Mouse (Mus musculus) forebrain, postnatal 0 days (tissue): ENCODE data around the gene Kptn. TPM values are rescaled to one million over a fixed set of nuclear protein-coding genes. Genes with fewer than 3 reads are reported as not detected.

Source experiments
- ATAC-seq: fragments of 200-750 bp; cut with Nextera tagmentation; 2 replicates; pipeline ENCODE4 v1.8.0; 2017; ENCODE audit warnings: mild to moderate bottlenecking, moderate library complexity
- DNase-seq: peaks from one replicate; pipeline ENCODE4 v3.0.0-alpha.2; 2015
- H3K27ac ChIP-seq: fragments of 300-500 bp; sonication (generic); 2 replicates; pipeline ENCODE4 v1.5.1; 2014; ENCODE audit warnings: low read depth, mild to moderate bottlenecking, antibody characterized with exemption, low read length, moderate library complexity, mixed read lengths
- H3K27me3 ChIP-seq: fragments of 300-500 bp; sonication (generic); 2 replicates; pipeline ENCODE4 v1.6.1; 2014; ENCODE audit warnings: mild to moderate bottlenecking, low read length, mixed read lengths; ENCODE audit not compliant: insufficient read depth
- H3K36me3 ChIP-seq: fragments of 300-500 bp; sonication (generic); 2 replicates; pipeline ENCODE4 v1.6.1; 2014; ENCODE audit warnings: mild to moderate bottlenecking, moderate library complexity; ENCODE audit not compliant: insufficient read depth
- H3K4me1 ChIP-seq: fragments of 300-500 bp; sonication (generic); 2 replicates; pipeline ENCODE4 v1.6.1; 2014; ENCODE audit warnings: antibody characterized with exemption; ENCODE audit not compliant: insufficient read depth
- H3K4me2 ChIP-seq: fragments of 300-500 bp; sonication (generic); 2 replicates; pipeline ENCODE4 v1.6.1; 2014; ENCODE audit warnings: low read depth, mild to moderate bottlenecking, moderate library complexity
- H3K4me3 ChIP-seq: fragments of 300-500 bp; sonication (generic); 2 replicates; pipeline ENCODE4 v1.5.1; 2014; ENCODE audit warnings: low read depth, low read length, mixed read lengths
- H3K9ac ChIP-seq: fragments of 300-500 bp; sonication (generic); 2 replicates; pipeline ENCODE4 v1.6.1; 2014; ENCODE audit warnings: mild to moderate bottlenecking
- H3K9me3 ChIP-seq: fragments of 300-500 bp; sonication (generic); 2 replicates; pipeline ENCODE4 v1.6.1; 2016; ENCODE audit warnings: low read length
- CTCF ChIP-seq: sonication (generic); IDR thresholded peaks from 2 replicates; pipeline ENCODE4 v1.5.1; 2016; ENCODE audit warnings: antibody characterized with exemption, control low read depth, low read depth
- WGBS: fragments of 180-500 bp; shearing (Covaris S2); extraction: QIAGEN DNeasy Blood & Tissue Kit; methylation state at CpG from one replicate; pipeline ENCODE4 v1.1.7; 2014; 5-methylcytosine and 5-hydroxymethylcytosine counted together
- polyA plus RNA-seq: library from polyadenylated mRNA; unstranded; fragments of >200 nt; fragmentation: Nextera tagmentation; extraction: Ambion mirVana; gene quantifications from 2 replicates; pipeline ENCODE4 v1.2.1, GENCODE M21; 2015
- total RNA-seq: library from RNA; depleted of rRNA; stranded (reverse); fragments of >200 nt; gene quantifications from 2 replicates; pipeline ENCODE4 v1.2.3, GENCODE M21; 2014; rRNA removed

The Kptn gene
- total RNA-seq (47.4 and 53.7 TPM in 2 replicates), polyA plus RNA-seq (27.4 and 37.2 TPM in 2 replicates)

GRCm38 (mm10) chr7:16119569-16120261 is at the start of gene Kptn:
TSS of gene Kptn (plus strand) at chr7:16119895.
- DNase-seq (peak; percentile 96), ATAC-seq (peak; percentile 91)
- Histone ChIP-seq H3K27me3 (no peaks in the 10 kb centered on the region), H3K36me3 (peaks cover 27% of the 10 kb centered on the region), H3K4me1 (peaks cover 7% of the 10 kb centered on the region), H3K4me3 (peak within 1 kb of the TSS; percentile 91), H3K4me2 (peak within 1 kb of the TSS; percentile 59), H3K9ac (peak within 1 kb of the TSS; percentile 87), H3K9me3 (no peaks in the 10 kb centered on the region), H3K27ac (peak within 1 kb of the TSS; percentile 92)
- under 1% methylated on average over 33 of the region's 33 CpGs for WGBS
- peak; percentile 94 for TF ChIP-seq CTCF

- Histone ChIP-seq H3K9ac (no peak overlapping the region), H3K9me3 (no peaks in the 10 kb centered on the region), H3K4me3 (no peak overlapping the region), H3K27ac (no peak overlapping the region), H3K36me3 (no peaks in the 10 kb centered on the region), H3K4me1 (no peaks in the 10 kb centered on the region), H3K27me3 (no peaks in the 10 kb centered on the region), H3K4me2 (no peak overlapping the region)
- no peak for DNase-seq
- no peak for ATAC-seq
- no peak for TF ChIP-seq CTCF
Observed at GRCm38 (mm10) chr7:16070846-16071245, 48.8 kb upstream of the Kptn start.

- DNase-seq (no peak), ATAC-seq (no peak)
- H3K4me3 ChIP-seq = no peak overlapping the region
- no peaks in the 10 kb centered on the region for H3K9me3 ChIP-seq
- WGBS = 88% methylated on average over 6 of the region's 6 CpGs
- no peaks in the 10 kb centered on the region for H3K36me3 ChIP-seq
- no peak overlapping the region for H3K4me2 ChIP-seq
- H3K27me3 ChIP-seq = no peaks in the 10 kb centered on the region; the same call in 1 of the 2 replicates
- no peaks in the 10 kb centered on the region for H3K4me1 ChIP-seq
- no peak overlapping the region for H3K9ac ChIP-seq
- no peak overlapping the region for H3K27ac ChIP-seq
- TF ChIP-seq CTCF = no peak
Observed at GRCm38 (mm10) chr7:16071906-16072305, 47.8 kb upstream of the Kptn start.

GRCm38 (mm10) chr7:16079947-16080346 is 39.7 kb upstream of the Kptn start:
- Histone ChIP-seq H3K27me3 (no peaks in the 10 kb centered on the region; the same call in 1 of the 2 replicates), H3K36me3 (no peaks in the 10 kb centered on the region), H3K9ac (no peak overlapping the region), H3K9me3 (no peaks in the 10 kb centered on the region), H3K4me1 (no peaks in the 10 kb centered on the region), H3K27ac (no peak overlapping the region), H3K4me3 (no peak overlapping the region), H3K4me2 (no peak overlapping the region)
- DNase-seq = no peak
- WGBS = 42% methylated on average over 1 of the region's 1 CpGs
- no peak for ATAC-seq
- TF ChIP-seq CTCF = no peak

GRCm38 (mm10) chr7:16080581-16080980 is 39.1 kb upstream of the Kptn start:
- TF ChIP-seq CTCF = no peak
- DNase-seq (no peak), ATAC-seq (no peak)
- Histone ChIP-seq H3K4me3 (no peak overlapping the region), H3K27me3 (no peaks in the 10 kb centered on the region; the same call in 1 of the 2 replicates), H3K9me3 (no peaks in the 10 kb centered on the region), H3K4me1 (no peaks in the 10 kb centered on the region), H3K4me2 (no peak overlapping the region), H3K9ac (no peak overlapping the region), H3K36me3 (no peaks in the 10 kb centered on the region), H3K27ac (no peak overlapping the region)
- WGBS = 74% methylated on average over 4 of the region's 4 CpGs

GRCm38 (mm10) chr7:16083361-16083760 is 36.3 kb upstream of the Kptn start:
- ATAC-seq (no peak), DNase-seq (no peak)
- no peak for TF ChIP-seq CTCF
- Histone ChIP-seq H3K36me3 (no peaks in the 10 kb centered on the region), H3K4me3 (no peak overlapping the region), H3K4me2 (no peak overlapping the region), H3K4me1 (no peaks in the 10 kb centered on the region), H3K9me3 (no peaks in the 10 kb centered on the region), H3K27me3 (peaks cover 3% of the 10 kb centered on the region; the same call in 1 of the 2 replicates), H3K9ac (no peak overlapping the region), H3K27ac (no peak overlapping the region)
- WGBS = 66% methylated on average over 4 of the region's 4 CpGs

- H3K4me1 ChIP-seq = no peaks in the 10 kb centered on the region
- no peak overlapping the region for H3K4me2 ChIP-seq
- H3K27me3 ChIP-seq = peaks cover 3% of the 10 kb centered on the region; the same call in 1 of the 2 replicates
- H3K9ac ChIP-seq = no peak overlapping the region
- H3K36me3 ChIP-seq = no peaks in the 10 kb centered on the region
- no peak overlapping the region for H3K27ac ChIP-seq
- ATAC-seq (no peak; the same call in 1 of the 2 replicates), DNase-seq (peak; percentile 23)
- H3K9me3 ChIP-seq = no peaks in the 10 kb centered on the region
- WGBS = 67% methylated on average over 2 of the region's 2 CpGs
- no peak overlapping the region for H3K4me3 ChIP-seq
- no peak for TF ChIP-seq CTCF
Observed at GRCm38 (mm10) chr7:16087587-16087986, 32.1 kb upstream of the Kptn start.
